Mouse (Mus musculus) heart, adult 2 months (tissue): ENCODE measurements around the gene Tmem266.

Experiments
- CTCF ChIP-seq: fragments of 200-600 bp; IDR thresholded peaks from 2 replicates; pipeline ENCODE4 v1.8.1; 2022; ENCODE audit warnings: antibody characterized with exemption, mild to moderate bottlenecking, moderate library complexity
- POLR2A ChIP-seq: fragments of 200-500 bp; IDR thresholded peaks from 2 replicates; pipeline ENCODE4 v1.6.1; 2011; ENCODE audit warnings: mild to moderate bottlenecking, low read depth, low read length, control low read depth; ENCODE audit not compliant: insufficient read depth

- TF ChIP-seq POLR2A (no peak), CTCF (no peak)
These were observed 84.4 kb downstream of the Tmem266 start for GRCm38 (mm10) chr9:55411154-55411553.
